ENCODE assay signal across 34 mouse cellular contexts in genomic region chr3:30424036-30424435, GRCm38 (mm10).
"Had no signal": no experiment of that assay in that cellular context is flagged by ENCODE, and none has a peak within 500 bp of the region (broad histone marks: within the 10 kb centered on the region; RNA-seq: fewer than 3 reads in every experiment).

No protein-coding gene starts in this region.

- ATAC-seq: hindbrain, embryonic 16.5 days; hindbrain, postnatal 0 days; inflammation-experienced regulatory T-cells, adult 6 months; intestine, embryonic 15.5 days; intestine, embryonic 16.5 days; intestine, postnatal 0 days had no signal

- H3K4me3 ChIP-seq: heart, embryonic 12.5 days; heart, embryonic 13.5 days; heart, embryonic 15.5 days; hindbrain, embryonic 10.5 days; hindbrain, embryonic 12.5 days; hindbrain, embryonic 13.5 days; hindbrain, embryonic 15.5 days; intestine, embryonic 15.5 days; kidney, embryonic 15.5 days; layer of hippocampus, adult 2 months had no signal

- H3K27me3 ChIP-seq: heart, embryonic 12.5 days; heart, embryonic 13.5 days; heart, embryonic 15.5 days; hindbrain, embryonic 12.5 days; hindbrain, embryonic 15.5 days; intestine, embryonic 15.5 days; kidney, embryonic 15.5 days had no signal

- DNase-seq: heart, postnatal 10 days; heart, postnatal 14 days; heart, postnatal 36 days; heart, postnatal 4 days; kidney, adult 11 months; kidney, adult 18-20 months; kidney, adult 2 months; kidney, adult 8-10 months; kidney, adult 9 months; kidney, postnatal 10 days; kidney, postnatal 14 days; kidney, postnatal 25 days; kidney, postnatal 36 days; kidney, postnatal 4 days; layer of hippocampus, adult 9-11 months; layer of hippocampus, postnatal 36 days had no signal

- H3K4me1 ChIP-seq: heart, embryonic 15.5 days; hindbrain, embryonic 13.5 days; hindbrain, embryonic 15.5 days; intestine, embryonic 15.5 days had no signal

- H3K9ac ChIP-seq: heart, embryonic 12.5 days; heart, embryonic 13.5 days; heart, embryonic 15.5 days; hindbrain, embryonic 12.5 days; hindbrain, embryonic 13.5 days; hindbrain, embryonic 14.5 days; hindbrain, embryonic 15.5 days; intestine, embryonic 15.5 days; kidney, embryonic 15.5 days had no signal

- H3K4me2 ChIP-seq: heart, embryonic 11.5 days; heart, embryonic 12.5 days; heart, embryonic 13.5 days; heart, embryonic 15.5 days; hindbrain, embryonic 12.5 days; hindbrain, embryonic 13.5 days; hindbrain, embryonic 14.5 days; hindbrain, embryonic 15.5 days; intestine, embryonic 15.5 days; kidney, embryonic 15.5 days had no signal

- H3K36me3 ChIP-seq: heart, embryonic 12.5 days; heart, embryonic 13.5 days; heart, embryonic 15.5 days; hindbrain, embryonic 10.5 days; hindbrain, embryonic 12.5 days; hindbrain, embryonic 13.5 days; hindbrain, embryonic 15.5 days; intestine, embryonic 15.5 days; kidney, embryonic 15.5 days had no signal

- H3K27ac ChIP-seq: heart, embryonic 13.5 days; heart, embryonic 15.5 days; hindbrain, embryonic 10.5 days; hindbrain, embryonic 12.5 days; hindbrain, embryonic 13.5 days; hindbrain, embryonic 14.5 days; hindbrain, embryonic 15.5 days; hindbrain, postnatal 0 days; intestine, embryonic 15.5 days; kidney, embryonic 15.5 days; kidney, postnatal 0 days; layer of hippocampus, adult 2 months had no signal

- H3K9me3 ChIP-seq: heart, embryonic 15.5 days; hindbrain, embryonic 12.5 days; hindbrain, embryonic 15.5 days; intestine, embryonic 15.5 days had no signal
